Mouse (Mus musculus) frontal cortex, postnatal 14 days (tissue): ENCODE results near the gene Dpysl4.

Experiments
- DNase-seq, 2 experiments: peaks; one replicate each; pipeline ENCODE4 v3.0.0; 2022; ENCODE audit warnings: low spot score in 2 of 2

The Dpysl4 gene

GRCm38 (mm10) chr7:139096399-139096798 lies 10.6 kb downstream of the Dpysl4 start:
- no peak for DNase-seq

- no peak for DNase-seq
Measured at GRCm38 (mm10) chr7:139100531-139101095, 14.8 kb downstream of the Dpysl4 start.

- DNase-seq: no peak
Measured at GRCm38 (mm10) chr7:139101286-139101804, 15.5 kb downstream of the Dpysl4 start.

- no peak for DNase-seq
Measured at GRCm38 (mm10) chr7:139101826-139102225, 16.0 kb downstream of the Dpysl4 start.

- DNase-seq: no peak
Measured at GRCm38 (mm10) chr7:139103960-139104381, 18.2 kb downstream of the Dpysl4 start.

- DNase-seq: no peak
Measured at GRCm38 (mm10) chr7:139105076-139105475, 19.3 kb downstream of the Dpysl4 start.

- DNase-seq: no peak
Measured at GRCm38 (mm10) chr7:139105705-139106104, 19.9 kb downstream of the Dpysl4 start.

GRCm38 (mm10) chr7:139107908-139108650 lies 22.3 kb downstream of the Dpysl4 start:
- DNase-seq: no peak

- peak; percentile 65 to 88 for DNase-seq
Measured at GRCm38 (mm10) chr7:139119152-139119774, 33.5 kb downstream of the Dpysl4 start.

- no peak for DNase-seq
Measured at GRCm38 (mm10) chr7:139119775-139120153, 34.0 kb downstream of the Dpysl4 start.

- DNase-seq: no peak
Measured at GRCm38 (mm10) chr7:139125881-139126280, 40.1 kb downstream of the Dpysl4 start.

GRCm38 (mm10) chr7:139126549-139126948 lies 40.7 kb downstream of the Dpysl4 start:
- no peak for DNase-seq

GRCm38 (mm10) chr7:139128994-139129393 lies 43.2 kb downstream of the Dpysl4 start:
- no peak for DNase-seq

GRCm38 (mm10) chr7:139130361-139130760 lies 44.6 kb downstream of the Dpysl4 start:
- DNase-seq: no peak

- DNase-seq: no peak
Measured at GRCm38 (mm10) chr7:139131538-139131937, 45.7 kb downstream of the Dpysl4 start.

GRCm38 (mm10) chr7:139133446-139133845 lies 47.6 kb downstream of the Dpysl4 start:
- DNase-seq: no peak

GRCm38 (mm10) chr7:139135236-139135635 lies 49.4 kb downstream of the Dpysl4 start:
- no peak for DNase-seq

- DNase-seq: no peak
Measured at GRCm38 (mm10) chr7:139136906-139137491, 51.2 kb downstream of the Dpysl4 start.

GRCm38 (mm10) chr7:139139921-139140461 lies 54.2 kb downstream of the Dpysl4 start:
- peak in 1 of 2 experiments; percentile 37 for DNase-seq

- no peak for DNase-seq
Measured at GRCm38 (mm10) chr7:139143785-139144184, 58.0 kb downstream of the Dpysl4 start.

GRCm38 (mm10) chr7:139145891-139146290 lies 60.1 kb downstream of the Dpysl4 start:
- DNase-seq: no peak

- no peak for DNase-seq
Measured at GRCm38 (mm10) chr7:139147360-139147759, 61.6 kb downstream of the Dpysl4 start.
